Mouse (Mus musculus) stomach, embryonic 14.5 days (tissue): ENCODE data around the gene Ankrd12. TPM values are rescaled to one million over a fixed set of nuclear protein-coding genes. Genes with fewer than 3 reads are reported as not detected.
A peak's percentile ranks its signal among the peaks of the same experiment; 100 is the strongest.

Experiments used
- ATAC-seq: fragments of 200-750 bp; cut with Nextera tagmentation; 2 replicates; pipeline ENCODE4 v1.8.0; 2017; ENCODE audit warnings: low read depth, moderate TSS enrichment; ENCODE audit not compliant: insufficient number of reproducible peaks, insufficient read depth, low FRiP score
- H3K27ac ChIP-seq: fragments of 300-500 bp; sonication (generic); 2 replicates; pipeline ENCODE4 v1.5.1; 2014; ENCODE audit warnings: mild to moderate bottlenecking, low read length, moderate library complexity, mixed read lengths
- H3K27me3 ChIP-seq: fragments of 300-500 bp; sonication (generic); 2 replicates; pipeline ENCODE4 v1.6.1; 2014; ENCODE audit warnings: low read length, control low read depth, mixed read lengths; ENCODE audit not compliant: control insufficient read depth, insufficient read depth
- H3K36me3 ChIP-seq: fragments of 300-500 bp; sonication (generic); 2 replicates; pipeline ENCODE4 v1.6.1; 2014; ENCODE audit warnings: mild to moderate bottlenecking, control low read depth, low read length, moderate library complexity, mixed read lengths; ENCODE audit not compliant: control insufficient read depth, insufficient read depth
- H3K4me1 ChIP-seq: fragments of 300-500 bp; sonication (generic); 2 replicates; pipeline ENCODE4 v1.6.1; 2014; ENCODE audit warnings: low read length, control low read depth, mixed read lengths; ENCODE audit not compliant: control insufficient read depth, insufficient read depth
- H3K4me2 ChIP-seq: fragments of 300-500 bp; sonication (generic); replicated peaks from 2 replicates; pipeline ENCODE4 v1.6.1; 2014; ENCODE audit warnings: low read depth, low read length, control low read depth
- H3K4me3 ChIP-seq: fragments of 300-500 bp; sonication (generic); 2 replicates; pipeline ENCODE4 v1.5.1; 2014; ENCODE audit warnings: low read depth, low read length, control low read depth
- H3K9ac ChIP-seq: fragments of 300-500 bp; sonication (generic); replicated peaks from 2 replicates; pipeline ENCODE4 v1.6.1; 2014; ENCODE audit warnings: low read depth, mild to moderate bottlenecking, control low read depth, low read length, moderate library complexity, mixed read lengths
- H3K9me3 ChIP-seq: fragments of 300-500 bp; sonication (generic); 2 replicates; pipeline ENCODE4 v1.6.1; 2016; ENCODE audit warnings: low read depth, low read length, control low read depth; ENCODE audit not compliant: control insufficient read depth
- WGBS: fragments of 180-500 bp; shearing (Covaris S2); extraction: QIAGEN DNeasy Blood & Tissue Kit; methylation state at CpG from one replicate; pipeline ENCODE4 v1.1.7; 2014; 5-methylcytosine and 5-hydroxymethylcytosine counted together
- polyA plus RNA-seq: library from polyadenylated mRNA; unstranded; fragments of >200 nt; fragmentation: Nextera tagmentation; extraction: Ambion mirVana; gene quantifications from 2 replicates; pipeline ENCODE4 v1.2.1, GENCODE M21; 2014

Ankrd12 gene
- polyA plus RNA-seq, 1 experiment from 2014 or later: 32.8 TPM

GRCm38 (mm10) chr17:65941275-65941674 is 135.6 kb downstream of the Ankrd12 start:
- Histone ChIP-seq H3K36me3 (peaks cover 7% of the 10 kb centered on the region; the same call in 1 of the 2 replicates), H3K9ac (no peak overlapping the region; the same call in 1 of the 2 replicates), H3K9me3 (no peaks in the 10 kb centered on the region), H3K4me3 (no peak overlapping the region), H3K4me1 (peaks cover 31% of the 10 kb centered on the region), H3K4me2 (no peak overlapping the region), H3K27me3 (no peaks in the 10 kb centered on the region), H3K27ac (peak overlapping the region; percentile 28; the same call in 1 of the 2 replicates)
- ATAC-seq: peak; percentile 51; the same call in 1 of the 2 replicates
- WGBS: 67% methylated on average over 6 of the region's 6 CpGs

GRCm38 (mm10) chr17:65940221-65940620 is 136.7 kb downstream of the Ankrd12 start:
- Histone ChIP-seq H3K9ac (no peak overlapping the region), H3K36me3 (peaks cover 7% of the 10 kb centered on the region; the same call in 1 of the 2 replicates), H3K4me1 (peaks cover 31% of the 10 kb centered on the region), H3K27ac (peak overlapping the region; percentile 64; the same call in 1 of the 2 replicates), H3K27me3 (no peaks in the 10 kb centered on the region), H3K9me3 (no peaks in the 10 kb centered on the region), H3K4me3 (no peak overlapping the region), H3K4me2 (no peak overlapping the region)
- ATAC-seq: no peak
- whole genome bisulfite sequencing: 72% methylated on average over 12 of the region's 12 CpGs

GRCm38 (mm10) chr17:65939461-65940192 is 137.3 kb downstream of the Ankrd12 start:
- no peak overlapping the region for H3K4me2 ChIP-seq
- no peaks in the 10 kb centered on the region for H3K27me3 ChIP-seq
- WGBS: 44% methylated on average over 14 of the region's 14 CpGs
- peaks cover 31% of the 10 kb centered on the region for H3K4me1 ChIP-seq
- H3K9me3 ChIP-seq: no peaks in the 10 kb centered on the region
- peak overlapping the region; percentile 64; the same call in 1 of the 2 replicates for H3K27ac ChIP-seq
- H3K9ac ChIP-seq: no peak overlapping the region
- H3K4me3 ChIP-seq: no peak overlapping the region
- no peak for ATAC-seq
- peaks cover 7% of the 10 kb centered on the region; the same call in 1 of the 2 replicates for H3K36me3 ChIP-seq

GRCm38 (mm10) chr17:65937671-65938070 is 139.2 kb downstream of the Ankrd12 start:
- Histone ChIP-seq H3K9me3 (no peaks in the 10 kb centered on the region), H3K9ac (no peak overlapping the region), H3K27me3 (no peaks in the 10 kb centered on the region), H3K4me2 (no peak overlapping the region), H3K4me3 (no peak overlapping the region), H3K36me3 (peaks cover 14% of the 10 kb centered on the region; the same call in 1 of the 2 replicates), H3K4me1 (peaks cover 28% of the 10 kb centered on the region), H3K27ac (no peak overlapping the region)
- no peak for ATAC-seq
- WGBS: 92% methylated on average over 9 of the region's 9 CpGs

- Histone ChIP-seq H3K27ac (no peak overlapping the region), H3K9ac (no peak overlapping the region), H3K4me3 (no peak overlapping the region), H3K4me1 (peaks cover 10% of the 10 kb centered on the region; the same call in 1 of the 2 replicates), H3K27me3 (no peaks in the 10 kb centered on the region), H3K4me2 (no peak overlapping the region), H3K36me3 (peaks cover 23% of the 10 kb centered on the region; the same call in 1 of the 2 replicates), H3K9me3 (no peaks in the 10 kb centered on the region)
- no peak for ATAC-seq
- 89% methylated on average over 2 of the region's 2 CpGs for WGBS
Observed at GRCm38 (mm10) chr17:65933741-65934140, 143.1 kb downstream of the Ankrd12 start.

GRCm38 (mm10) chr17:65931525-65931924 is 145.4 kb downstream of the Ankrd12 start:
- Histone ChIP-seq H3K4me2 (no peak overlapping the region), H3K27me3 (no peaks in the 10 kb centered on the region), H3K36me3 (peaks cover 28% of the 10 kb centered on the region), H3K4me1 (peaks cover 9% of the 10 kb centered on the region; the same call in 1 of the 2 replicates), H3K9ac (no peak overlapping the region), H3K4me3 (no peak overlapping the region), H3K27ac (0 out of 2 replicates have a peak overlapping the region, but pooled peaks have one; percentile 53), H3K9me3 (no peaks in the 10 kb centered on the region)
- no peak for ATAC-seq
- 67% methylated on average over 6 of the region's 6 CpGs for WGBS

GRCm38 (mm10) chr17:65930960-65931359 is 145.9 kb downstream of the Ankrd12 start:
- WGBS: 54% methylated on average over 6 of the region's 6 CpGs
- peaks cover 34% of the 10 kb centered on the region for H3K36me3 ChIP-seq
- H3K4me1 ChIP-seq: peaks cover 9% of the 10 kb centered on the region; the same call in 1 of the 2 replicates
- no peaks in the 10 kb centered on the region for H3K27me3 ChIP-seq
- no peak overlapping the region for H3K4me2 ChIP-seq
- H3K4me3 ChIP-seq: no peak overlapping the region
- ATAC-seq: peak; percentile 46; the same call in 1 of the 2 replicates
- 0 out of 2 replicates have a peak overlapping the region, but pooled peaks have one; percentile 53 for H3K27ac ChIP-seq
- H3K9me3 ChIP-seq: no peaks in the 10 kb centered on the region
- H3K9ac ChIP-seq: no peak overlapping the region

GRCm38 (mm10) chr17:65930158-65930826 is 146.6 kb downstream of the Ankrd12 start:
- H3K36me3 ChIP-seq: peaks cover 40% of the 10 kb centered on the region
- no peaks in the 10 kb centered on the region for H3K9me3 ChIP-seq
- H3K9ac ChIP-seq: no peak overlapping the region
- 74% methylated on average over 7 of the region's 7 CpGs for WGBS
- H3K4me3 ChIP-seq: no peak overlapping the region
- peaks cover 9% of the 10 kb centered on the region; the same call in 1 of the 2 replicates for H3K4me1 ChIP-seq
- H3K4me2 ChIP-seq: no peak overlapping the region
- H3K27me3 ChIP-seq: no peaks in the 10 kb centered on the region
- H3K27ac ChIP-seq: peak overlapping the region; percentile 22; the same call in 1 of the 2 replicates
- ATAC-seq: peak; percentile 28; the same call in 1 of the 2 replicates
